Mouse (Mus musculus): ENCODE measurements around the gene Arid4a. TPM values are rescaled to one million over a fixed set of nuclear protein-coding genes. Genes with fewer than 3 reads are reported as not detected.

Gene Arid4a
- 143 TPM for polyA plus RNA-seq (2017; shearing (Covaris generic))

GRCm38 (mm10) chr12:71015363-71016210 lies at the start of gene Arid4a:
Gene Arid4a (plus strand): TSS chr12:71015990.

GRCm38 (mm10) chr12:70974441-70975266 lies 41.1 kb upstream of the Arid4a start, which contains the start of gene Psma3:
Gene Psma3 (plus strand): TSS chr12:70974621.

DNA sequence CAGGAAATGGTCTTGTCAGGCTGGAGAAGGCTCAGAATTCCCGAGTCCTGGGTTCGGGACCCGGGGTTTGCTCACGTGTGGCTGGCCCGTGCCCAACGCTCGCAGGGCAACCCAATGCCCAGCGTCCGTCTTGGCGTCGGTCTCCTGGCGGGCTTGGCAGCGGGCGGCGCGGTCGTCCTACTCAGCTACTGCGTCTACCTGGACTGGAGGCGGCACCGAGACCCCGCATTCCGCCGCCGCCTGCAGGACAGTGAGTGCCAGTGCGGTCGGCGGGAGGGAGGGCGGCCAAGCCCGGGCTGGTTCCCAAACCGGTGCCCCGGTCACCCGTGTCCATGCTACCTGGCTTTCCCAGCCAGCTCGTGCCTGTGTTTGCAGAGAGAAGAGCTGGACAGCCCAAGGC lies 95.5 kb downstream of the Arid4a start, which contains the start of gene Tomm20l:
Gene Tomm20l (plus strand): TSS at position 98 of the 400 bp plus-strand sequence.

GRCm38 (mm10) chr12:71136130-71136973 lies 120.6 kb downstream of the Arid4a start, which contains the start of the genes Timm9 and 2700049A03Rik:
Gene Timm9 (minus strand): TSS chr12:71136684.
Gene 2700049A03Rik (plus strand): TSS chr12:71136848.

Other genes starting within 250 kb of the Arid4a start
- 7.8 TPM for gene Frmd6, start 190.5 kb upstream of the Arid4a start, polyA plus RNA-seq (2017; shearing (Covaris generic))
- gene Actr10, start 78.1 kb upstream of the Arid4a start, polyA plus RNA-seq (2017; shearing (Covaris generic)) = 189 TPM
- 293 TPM for gene Psma3, start 41.4 kb upstream of the Arid4a start, polyA plus RNA-seq (2017; shearing (Covaris generic))
- 0.68 TPM for gene Tomm20l, start 95.4 kb downstream of the Arid4a start, polyA plus RNA-seq (2017; shearing (Covaris generic))
- 28.4 TPM for gene Timm9, start 120.7 kb downstream of the Arid4a start, polyA plus RNA-seq (2017; shearing (Covaris generic))
- 8.4 TPM for gene 2700049A03Rik, start 120.9 kb downstream of the Arid4a start, polyA plus RNA-seq (2017; shearing (Covaris generic))